Mouse (Mus musculus) midbrain, embryonic 12.5 days (tissue): ENCODE data around the gene Psip1. TPM values are rescaled to one million over a fixed set of nuclear protein-coding genes. Genes with fewer than 3 reads are reported as not detected.
"Not testable (repeated sequence)": the region's sequence is repeated elsewhere in the genome, so short reads cannot be mapped to it uniquely, and the experiment has no call there.

Experiments
- ATAC-seq: fragments of 200-750 bp; cut with Nextera tagmentation; 2 replicates; pipeline ENCODE4 v1.8.0; 2017; ENCODE audit warnings: low read depth, moderate TSS enrichment, moderate library complexity; ENCODE audit not compliant: low FRiP score
- H3K27ac ChIP-seq: fragments of 300-500 bp; sonication (generic); replicated peaks from 2 replicates; pipeline ENCODE4 v1.5.1; 2016; ENCODE audit warnings: mild to moderate bottlenecking
- H3K27me3 ChIP-seq: fragments of 300-500 bp; sonication (generic); 2 replicates; pipeline ENCODE4 v1.6.1; 2016; ENCODE audit warnings: mild to moderate bottlenecking
- H3K36me3 ChIP-seq: fragments of 300-500 bp; sonication (generic); 2 replicates; pipeline ENCODE4 v1.6.1; 2016
- H3K4me1 ChIP-seq: fragments of 300-500 bp; sonication (generic); 2 replicates; pipeline ENCODE4 v1.6.1; 2016
- H3K4me2 ChIP-seq: fragments of 300-500 bp; sonication (generic); replicated peaks from 2 replicates; pipeline ENCODE4 v1.6.1; 2016; ENCODE audit warnings: mild to moderate bottlenecking, moderate library complexity
- H3K4me3 ChIP-seq: fragments of 300-500 bp; sonication (generic); 2 replicates; pipeline ENCODE4 v1.5.1; 2016; ENCODE audit warnings: mild to moderate bottlenecking
- H3K9ac ChIP-seq: fragments of 300-500 bp; sonication (generic); replicated peaks from 2 replicates; pipeline ENCODE4 v1.6.1; 2016; ENCODE audit warnings: mild to moderate bottlenecking, moderate library complexity
- H3K9me3 ChIP-seq: fragments of 300-500 bp; sonication (generic); 2 replicates; pipeline ENCODE4 v1.6.1; 2016; ENCODE audit warnings: mild to moderate bottlenecking
- WGBS: fragments of 180-500 bp; shearing (Covaris S2); methylation state at CpG from one replicate; pipeline ENCODE4 v1.1.7; 2016; 5-methylcytosine and 5-hydroxymethylcytosine counted together
- polyA plus RNA-seq: library from polyadenylated mRNA; unstranded; fragments of >200 nt; fragmentation: Nextera tagmentation; extraction: Ambion mirVana; gene quantifications from 2 replicates; pipeline ENCODE4 v1.2.1, GENCODE M21; 2016

Gene Psip1
- polyA plus RNA-seq, 1 experiment from 2014 or later = 449 TPM

DNA sequence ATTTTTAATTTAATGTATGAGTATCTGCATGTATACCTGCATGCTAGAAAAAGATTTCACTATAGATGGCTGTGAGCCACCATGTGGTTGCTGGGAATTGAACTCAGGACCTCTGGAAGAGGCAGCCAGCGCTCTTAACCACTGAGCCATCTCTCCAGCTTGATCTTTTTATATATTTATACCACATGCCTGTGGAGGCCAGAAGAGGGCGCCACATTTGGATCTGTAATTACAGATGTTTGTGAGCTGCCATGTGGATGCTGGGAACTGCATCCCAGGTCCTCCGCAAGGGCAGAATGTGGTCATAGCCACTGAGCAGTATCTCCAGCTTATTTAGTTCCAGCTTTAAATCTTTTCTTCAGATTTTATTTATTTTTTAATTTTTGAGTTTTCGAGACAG lies 34.0 kb upstream of the Psip1 start:
- Histone ChIP-seq H3K9ac (no peak overlapping the region), H3K4me3 (no peak overlapping the region), H3K4me1 (peaks cover 21% of the 10 kb centered on the region), H3K27me3 (no peaks in the 10 kb centered on the region), H3K36me3 (no peaks in the 10 kb centered on the region), H3K4me2 (no peak overlapping the region), H3K9me3 (no peaks in the 10 kb centered on the region), H3K27ac (no peak overlapping the region)
- WGBS = 93% methylated on average over 4 of the region's 4 CpGs
- ATAC-seq = no peak

DNA sequence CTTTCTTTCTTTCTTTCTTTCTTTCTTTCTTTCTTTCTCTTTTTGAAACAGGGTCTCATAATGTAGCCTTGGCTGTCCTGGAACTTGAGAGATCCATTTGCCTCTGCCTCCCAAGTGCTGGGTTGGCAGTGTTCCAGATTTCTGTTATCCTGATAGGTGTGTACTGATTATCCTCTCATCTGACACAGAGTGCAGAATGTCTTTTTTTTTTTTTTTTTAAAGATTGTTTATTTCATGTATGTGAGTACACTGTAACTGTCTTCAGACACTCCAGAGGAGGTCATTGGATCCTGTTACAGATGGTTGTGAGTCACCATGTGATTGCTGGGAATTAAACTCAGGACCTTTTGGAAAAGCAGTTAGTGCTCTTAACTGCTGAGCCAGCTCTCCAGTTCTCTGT lies 33.5 kb upstream of the Psip1 start:
- peaks cover 21% of the 10 kb centered on the region for H3K4me1 ChIP-seq
- no peak overlapping the region for H3K4me2 ChIP-seq
- H3K9me3 ChIP-seq = no peaks in the 10 kb centered on the region
- ATAC-seq = no peak
- no peaks in the 10 kb centered on the region for H3K27me3 ChIP-seq
- no peak overlapping the region for H3K4me3 ChIP-seq
- no peak overlapping the region for H3K27ac ChIP-seq
- H3K9ac ChIP-seq = no peak overlapping the region
- no peaks in the 10 kb centered on the region for H3K36me3 ChIP-seq

DNA sequence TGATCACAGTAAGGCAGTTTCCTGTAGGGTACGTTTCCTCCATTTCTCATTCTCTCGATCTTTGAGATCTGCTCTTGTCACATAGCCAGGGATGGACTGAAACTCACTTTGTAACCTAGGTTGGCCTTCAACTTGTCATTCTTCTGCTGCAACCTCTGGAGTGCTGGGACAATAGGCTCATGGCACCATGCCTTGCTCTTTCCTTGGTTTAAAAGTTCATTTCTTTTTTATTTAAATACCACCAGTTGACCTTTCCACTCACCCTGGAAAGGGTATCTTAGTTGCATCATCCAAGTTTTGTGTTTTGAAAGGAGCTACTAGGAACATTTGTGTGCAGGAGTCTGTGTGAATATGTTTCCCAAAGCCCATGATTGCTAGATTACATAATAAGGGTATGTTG lies 32.9 kb upstream of the Psip1 start:
- peaks cover 17% of the 10 kb centered on the region for H3K4me1 ChIP-seq
- no peak overlapping the region for H3K4me3 ChIP-seq
- H3K4me2 ChIP-seq = no peak overlapping the region
- ATAC-seq = no peak
- H3K9ac ChIP-seq = no peak overlapping the region
- H3K27me3 ChIP-seq = no peaks in the 10 kb centered on the region
- no peaks in the 10 kb centered on the region for H3K36me3 ChIP-seq
- no peaks in the 10 kb centered on the region for H3K9me3 ChIP-seq
- no peak overlapping the region for H3K27ac ChIP-seq
- 75% methylated on average over 2 of the region's 2 CpGs for WGBS

DNA sequence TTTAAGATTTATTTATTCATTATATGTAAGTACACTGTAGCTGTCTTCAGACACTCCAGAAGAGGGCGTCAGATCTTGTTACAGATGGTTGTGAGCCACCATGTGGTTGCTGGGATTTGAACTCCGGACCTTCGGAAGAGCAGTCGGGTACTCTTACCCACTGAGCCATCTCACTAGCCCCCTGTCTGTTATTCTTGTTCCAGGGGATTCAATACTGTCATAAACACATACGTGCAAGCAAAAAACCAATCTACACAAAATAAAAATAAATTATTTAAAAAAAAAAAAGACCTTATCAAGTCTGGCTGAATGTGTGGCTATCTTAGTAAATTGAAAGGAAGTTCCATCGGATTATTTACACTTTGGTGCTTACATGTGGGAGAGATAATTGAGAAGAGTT lies 29.9 kb upstream of the Psip1 start:
- not testable (repeated sequence) for H3K9me3 ChIP-seq, H3K4me3 ChIP-seq, H3K4me1 ChIP-seq, H3K27ac ChIP-seq, H3K36me3 ChIP-seq, ATAC-seq, H3K27me3 ChIP-seq, H3K4me2 ChIP-seq, H3K9ac ChIP-seq
- WGBS = 95% methylated on average over 5 of the region's 6 CpGs

DNA sequence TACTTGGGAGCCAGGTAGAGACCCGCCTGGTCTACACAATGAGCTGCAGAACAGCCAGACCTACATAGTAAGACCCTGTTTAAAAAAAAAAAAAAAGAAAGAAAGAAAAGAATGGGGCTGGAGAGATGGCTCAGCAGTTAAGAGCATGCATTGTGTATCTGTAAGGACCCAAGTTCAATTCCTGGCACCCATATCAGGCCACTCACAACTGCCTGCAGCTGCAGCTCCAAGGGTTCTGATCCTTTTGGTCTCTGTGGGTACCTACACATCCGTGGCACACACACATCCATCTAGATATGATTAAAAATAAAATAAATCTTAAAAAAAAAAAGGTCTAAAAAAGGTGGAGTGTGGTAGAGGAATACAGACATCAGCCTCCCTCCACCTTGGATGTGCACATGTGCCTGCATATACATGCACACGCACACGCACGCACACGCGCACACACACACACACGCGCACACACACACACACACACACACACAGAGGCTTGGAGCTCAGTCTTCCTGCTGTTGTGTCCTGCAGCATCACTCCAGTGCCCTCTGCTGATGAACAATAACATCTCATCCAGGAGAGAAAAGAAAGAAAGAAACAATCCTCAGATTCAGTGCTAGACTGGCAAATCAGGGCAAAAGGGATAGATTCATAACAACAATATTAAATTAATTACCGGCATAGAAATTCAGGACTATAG lies 28.9 kb upstream of the Psip1 start:
- 79% methylated on average over 10 of the region's 10 CpGs for WGBS
- 0 out of 2 replicates have a peak, but pooled peaks have one; percentile 30 for ATAC-seq

DNA sequence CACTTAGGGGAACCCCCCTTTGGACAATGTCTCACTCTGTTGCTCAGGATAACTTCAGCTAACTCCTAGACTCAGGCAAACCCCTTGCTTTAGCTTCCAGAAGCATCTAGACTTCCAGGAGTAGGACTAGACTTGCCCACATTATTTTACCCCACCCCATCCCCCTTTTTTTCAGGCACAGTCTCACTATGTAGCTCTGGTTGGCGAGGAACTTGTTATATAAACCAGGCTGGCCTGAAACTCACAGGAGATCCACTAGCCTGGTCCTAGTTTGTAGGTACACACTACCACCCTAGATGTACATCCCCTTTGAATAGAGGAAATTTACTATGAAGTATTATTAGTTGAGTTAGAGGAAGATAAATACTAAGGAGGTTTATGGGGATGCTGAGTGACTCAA lies 27.9 kb upstream of the Psip1 start:
- Histone ChIP-seq H3K27ac (no peak overlapping the region), H3K27me3 (no peaks in the 10 kb centered on the region), H3K9ac (no peak overlapping the region), H3K4me2 (no peak overlapping the region), H3K4me1 (no peaks in the 10 kb centered on the region), H3K4me3 (no peak overlapping the region), H3K9me3 (no peaks in the 10 kb centered on the region), H3K36me3 (no peaks in the 10 kb centered on the region)
- WGBS = 93% methylated on average over 1 of the region's 1 CpGs
- no peak for ATAC-seq

More for the DNA sequence above, 28.9 kb upstream of the Psip1 start:
- Histone ChIP-seq H3K36me3 (no peaks in the 10 kb centered on the region), H3K27me3 (no peaks in the 10 kb centered on the region), H3K9ac (no peak overlapping the region), H3K27ac (no peak overlapping the region), H3K4me3 (no peak overlapping the region), H3K4me2 (no peak overlapping the region), H3K4me1 (no peaks in the 10 kb centered on the region), H3K9me3 (no peaks in the 10 kb centered on the region)

DNA sequence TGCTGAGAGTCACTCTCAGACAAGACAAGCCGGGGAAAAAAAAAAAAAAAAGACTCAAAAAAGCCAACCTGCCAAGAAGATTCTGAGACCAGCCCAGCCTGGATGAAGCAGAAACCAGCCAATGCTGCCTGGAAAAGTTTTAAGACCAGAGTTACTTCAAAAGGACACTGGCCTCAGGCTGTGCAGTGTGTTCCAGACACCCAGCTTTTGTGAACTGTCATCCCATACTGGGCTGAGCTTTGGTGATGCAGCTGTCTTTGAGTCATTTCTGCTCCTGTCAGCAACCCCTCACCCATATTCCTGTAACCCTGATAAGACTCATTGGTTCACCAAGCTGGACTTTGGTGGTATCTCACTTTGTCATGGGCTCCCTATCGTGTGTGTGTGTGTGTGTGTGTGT lies 26.4 kb upstream of the Psip1 start:
- H3K27me3 ChIP-seq = no peaks in the 10 kb centered on the region
- H3K9me3 ChIP-seq = no peaks in the 10 kb centered on the region
- no peak overlapping the region for H3K4me2 ChIP-seq
- H3K9ac ChIP-seq = no peak overlapping the region
- no peak overlapping the region for H3K27ac ChIP-seq
- 83% methylated on average over 2 of the region's 2 CpGs for WGBS
- H3K36me3 ChIP-seq = no peaks in the 10 kb centered on the region
- H3K4me1 ChIP-seq = 0 out of 2 replicates have a peak, but pooled peaks cover 6% of the 10 kb centered on the region
- no peak overlapping the region for H3K4me3 ChIP-seq
- no peak for ATAC-seq

DNA sequence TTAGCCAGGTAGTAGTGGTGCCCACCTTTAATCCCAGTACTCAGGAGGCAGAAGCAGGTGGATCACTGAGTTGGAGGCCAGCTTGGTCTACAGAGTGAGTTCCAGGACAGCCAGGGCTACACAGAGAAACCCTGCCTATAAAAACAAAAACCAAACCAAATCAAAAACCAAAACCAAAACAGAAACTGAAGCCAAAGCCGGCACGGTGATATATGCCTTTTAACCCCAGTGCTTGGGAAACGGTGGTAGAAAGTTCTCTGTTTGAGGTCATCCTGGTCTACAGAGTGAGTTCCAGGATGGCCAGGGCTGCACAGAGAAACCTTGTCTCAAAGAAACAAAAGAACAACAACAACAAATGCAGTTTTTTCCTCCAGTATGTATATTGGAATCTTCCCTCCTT lies 26.0 kb upstream of the Psip1 start:
- Histone ChIP-seq H3K36me3 (no peaks in the 10 kb centered on the region), H3K27me3 (no peaks in the 10 kb centered on the region), H3K27ac (no peak overlapping the region), H3K4me3 (no peak overlapping the region), H3K9ac (no peak overlapping the region), H3K9me3 (no peaks in the 10 kb centered on the region), H3K4me2 (no peak overlapping the region), H3K4me1 (0 out of 2 replicates have a peak, but pooled peaks cover 8% of the 10 kb centered on the region)
- 89% methylated on average over 3 of the region's 3 CpGs for WGBS
- no peak for ATAC-seq

DNA sequence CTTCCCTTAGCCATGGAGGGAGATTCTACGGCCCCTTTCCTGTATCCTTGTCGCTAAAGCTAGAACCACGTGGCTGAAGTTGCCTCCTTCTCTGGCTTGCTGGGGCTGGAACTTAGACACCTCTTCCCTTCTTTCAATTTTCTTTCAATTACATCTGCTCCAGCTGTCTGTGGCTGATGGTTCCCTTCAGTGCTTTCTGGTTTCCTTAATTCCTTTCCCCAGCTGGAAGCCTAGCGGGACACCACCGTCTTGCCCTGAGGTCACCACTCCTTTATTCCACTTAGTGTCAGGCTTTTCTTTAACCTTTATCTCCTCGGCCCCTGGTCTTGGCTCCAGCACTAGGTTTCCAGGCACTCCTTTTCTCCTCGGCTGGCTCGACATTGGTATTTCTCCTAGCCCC lies 24.8 kb upstream of the Psip1 start:
- ATAC-seq = no peak
- whole genome bisulfite sequencing = 27% methylated on average over 8 of the region's 8 CpGs
- no peak overlapping the region for H3K27ac ChIP-seq
- no peaks in the 10 kb centered on the region for H3K27me3 ChIP-seq
- no peak overlapping the region for H3K9ac ChIP-seq
- H3K4me3 ChIP-seq = no peak overlapping the region
- H3K9me3 ChIP-seq = no peaks in the 10 kb centered on the region
- H3K4me2 ChIP-seq = no peak overlapping the region
- H3K4me1 ChIP-seq = 0 out of 2 replicates have a peak, but pooled peaks cover 8% of the 10 kb centered on the region
- H3K36me3 ChIP-seq = no peaks in the 10 kb centered on the region

DNA sequence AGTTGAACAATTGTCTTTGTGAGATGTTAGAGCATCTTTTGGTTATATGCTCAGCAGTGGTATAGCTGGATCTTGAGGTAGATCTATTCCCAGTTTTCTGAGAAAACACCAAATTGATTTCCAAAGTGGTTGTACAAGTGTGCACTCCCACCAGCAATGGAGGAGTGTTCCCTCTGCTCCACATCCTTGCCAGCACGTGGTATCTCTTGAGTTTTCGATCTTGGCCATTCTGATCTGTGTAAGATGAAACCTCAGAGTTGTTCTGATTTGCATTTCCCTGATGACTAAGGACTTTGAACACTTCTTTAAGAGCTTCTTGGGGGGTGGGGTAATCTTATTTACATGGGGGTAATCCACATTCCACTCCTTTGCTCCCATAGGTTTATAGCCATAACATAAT lies 23.3 kb upstream of the Psip1 start:
- Histone ChIP-seq H3K4me1 (0 out of 2 replicates have a peak, but pooled peaks cover 8% of the 10 kb centered on the region), H3K9me3 (no peaks in the 10 kb centered on the region), H3K27ac (no peak overlapping the region), H3K4me2 (no peak overlapping the region), H3K4me3 (no peak overlapping the region), H3K9ac (no peak overlapping the region), H3K36me3 (no peaks in the 10 kb centered on the region), H3K27me3 (no peaks in the 10 kb centered on the region)
- no peak for ATAC-seq
- WGBS = 41% methylated on average over 2 of the region's 2 CpGs

DNA sequence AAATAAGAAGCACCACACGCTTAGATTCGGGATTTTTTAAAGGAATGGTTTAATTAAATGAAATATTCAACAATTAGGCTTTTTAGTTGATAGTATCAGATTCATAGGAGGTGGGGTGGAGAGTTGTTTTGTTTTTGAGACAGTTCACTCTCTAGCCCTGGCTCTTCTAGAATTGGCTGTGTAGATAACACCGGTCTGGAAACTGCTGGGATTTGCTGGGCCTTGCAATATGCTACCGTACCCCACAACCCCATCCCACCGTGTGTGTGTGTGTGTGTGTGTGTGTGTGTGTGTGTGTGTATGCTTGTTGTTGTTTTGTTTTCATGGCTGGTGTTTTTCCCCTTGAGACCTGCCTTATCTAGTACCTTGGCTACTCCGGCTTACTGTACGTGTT lies 14.8 kb upstream of the Psip1 start:
- Histone ChIP-seq H3K27me3 (no peaks in the 10 kb centered on the region), H3K4me1 (peaks cover 7% of the 10 kb centered on the region), H3K4me3 (peak overlapping the region; percentile 32), H3K9me3 (no peaks in the 10 kb centered on the region), H3K9ac (no peak overlapping the region; the same call in 1 of the 2 replicates), H3K27ac (peak overlapping the region; percentile 70), H3K36me3 (no peaks in the 10 kb centered on the region), H3K4me2 (peak overlapping the region; percentile 54)
- 39% methylated on average over 7 of the region's 7 CpGs for WGBS
- peak; percentile 66 for ATAC-seq

DNA sequence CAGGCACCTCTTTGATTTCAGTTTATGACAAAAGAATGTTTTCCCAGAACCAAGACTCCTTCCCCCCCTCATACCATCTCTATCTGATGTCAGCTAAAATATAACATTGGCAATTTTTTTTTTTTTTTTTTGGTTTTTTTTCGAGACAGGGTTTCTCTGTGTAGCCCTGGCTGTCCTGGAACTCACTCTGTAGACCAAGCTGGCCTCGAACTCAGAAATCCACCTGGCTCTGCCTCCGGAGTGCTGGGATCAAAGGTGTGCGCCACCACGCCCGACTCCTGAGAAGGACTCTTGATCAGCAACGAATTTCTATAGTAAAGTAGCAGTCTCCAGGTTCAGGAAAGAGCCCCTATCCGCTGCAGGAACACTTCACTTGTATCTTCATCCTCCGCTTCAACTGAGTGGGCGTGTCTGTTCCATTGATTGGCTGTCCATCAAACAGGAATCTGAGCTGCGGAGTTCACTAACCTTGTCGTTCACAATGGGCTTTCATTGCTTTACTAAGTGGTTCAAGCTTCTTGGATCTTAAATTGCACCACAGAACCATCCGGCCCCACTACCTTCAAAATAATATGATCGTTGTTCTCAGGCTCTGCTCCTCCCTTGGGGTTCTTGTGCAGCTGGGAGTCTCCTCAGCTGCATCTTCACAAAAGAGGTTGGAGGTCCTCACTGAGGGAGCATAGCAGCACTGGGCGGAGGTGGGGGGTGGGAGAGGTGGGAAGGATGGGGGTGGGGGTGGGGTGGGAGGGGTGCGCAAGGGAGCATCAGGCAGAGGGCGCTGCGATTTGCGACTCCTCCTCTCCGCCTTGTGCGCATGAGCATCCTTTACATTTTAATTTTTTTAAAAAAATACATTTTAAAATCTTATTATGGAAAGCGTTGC lies 14.1 kb upstream of the Psip1 start:
- Histone ChIP-seq H3K27me3 (no peaks in the 10 kb centered on the region), H3K4me2 (peak overlapping the region; percentile 54), H3K27ac (peak overlapping the region; percentile 70), H3K36me3 (no peaks in the 10 kb centered on the region), H3K9ac (peak overlapping the region; percentile 46; the same call in 1 of the 2 replicates), H3K4me1 (peaks cover 7% of the 10 kb centered on the region), H3K9me3 (no peaks in the 10 kb centered on the region), H3K4me3 (peak overlapping the region; percentile 32)
- 6% methylated on average over 22 of the region's 22 CpGs for WGBS
- peak; percentile 92 for ATAC-seq
